Mouse (Mus musculus): ENCODE measurements around the gene Cmklr1. TPM values are rescaled to one million over a fixed set of nuclear protein-coding genes. Genes with fewer than 3 reads are reported as not detected.

Cmklr1 gene
- total RNA-seq (2015) (1.9 and 2.1 TPM in 2 replicates), total RNA-seq (2017) (0.41 and 2.2 TPM in 2 replicates)

DNA sequence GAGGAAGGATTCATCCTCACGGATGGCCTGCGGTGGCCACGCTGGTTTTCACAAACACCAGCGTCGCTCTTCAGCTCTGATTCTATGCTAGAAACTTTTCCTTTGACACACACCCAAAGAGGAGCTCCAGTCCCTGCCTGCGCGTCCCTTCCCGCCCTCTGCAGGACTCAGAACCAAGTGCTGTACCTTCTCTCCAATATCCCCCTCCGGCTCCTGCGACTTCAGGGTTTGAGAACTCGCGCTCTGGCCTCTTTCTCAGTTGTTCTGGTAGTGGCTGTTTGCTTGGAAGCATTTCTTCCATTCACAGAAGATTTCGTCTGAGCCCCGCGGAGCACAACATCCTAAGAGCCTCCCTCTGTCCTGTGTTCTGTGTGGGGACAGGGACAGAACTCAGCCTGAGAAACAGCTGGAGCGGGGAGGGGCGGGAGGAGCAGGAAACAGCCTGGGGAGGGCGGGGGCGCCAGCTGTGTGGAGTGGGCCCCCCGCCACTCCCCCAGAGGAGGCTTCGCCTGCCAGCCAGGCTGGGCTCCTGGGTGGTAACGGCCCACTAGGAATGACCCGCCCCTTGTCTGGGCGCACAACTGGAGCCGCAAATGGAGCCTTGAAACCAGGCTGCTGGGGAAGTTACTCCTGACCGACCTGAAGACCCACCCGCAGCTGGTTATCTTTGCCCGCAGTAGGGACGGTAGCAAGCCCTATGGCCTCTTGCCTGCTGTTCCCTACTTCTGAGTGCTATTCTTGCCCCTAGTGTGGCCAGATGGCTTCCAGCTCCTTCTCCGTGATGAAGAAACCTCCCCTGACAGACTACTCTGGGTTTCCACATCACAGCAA lies at the start of gene Cmklr1:
Gene Cmklr1 (minus strand): TSS at position 392 of the 831 bp plus-strand sequence.
- ATAC-seq (ENCODE audit: poor library complexity, severe bottlenecking), result peak; percentile 38

GRCm38 (mm10) chr5:113694415-113694814 lies 44.2 kb upstream of the Cmklr1 start:
- no peak for ATAC-seq (ENCODE audit: poor library complexity, severe bottlenecking)

DNA sequence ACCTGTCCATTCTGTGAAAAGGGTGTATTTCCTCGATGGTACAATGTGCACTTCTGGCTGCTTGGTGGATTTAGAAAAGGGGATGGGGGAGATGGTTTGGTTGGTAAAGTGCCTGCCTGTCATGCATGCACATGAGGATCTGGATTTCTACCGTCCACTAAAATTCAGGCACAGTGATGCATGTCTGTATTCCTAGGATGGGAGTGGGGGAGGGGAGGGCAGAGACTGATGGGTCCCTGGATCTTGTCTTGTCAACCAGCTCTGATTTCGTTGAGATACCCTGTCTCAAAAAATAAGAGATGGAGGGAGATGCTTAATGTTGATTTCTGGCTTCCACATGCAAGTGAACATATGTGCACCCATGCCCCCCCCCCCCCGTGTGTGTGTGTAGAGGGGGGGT lies 43.8 kb upstream of the Cmklr1 start:
- ATAC-seq (ENCODE audit: poor library complexity, severe bottlenecking), result no peak

DNA sequence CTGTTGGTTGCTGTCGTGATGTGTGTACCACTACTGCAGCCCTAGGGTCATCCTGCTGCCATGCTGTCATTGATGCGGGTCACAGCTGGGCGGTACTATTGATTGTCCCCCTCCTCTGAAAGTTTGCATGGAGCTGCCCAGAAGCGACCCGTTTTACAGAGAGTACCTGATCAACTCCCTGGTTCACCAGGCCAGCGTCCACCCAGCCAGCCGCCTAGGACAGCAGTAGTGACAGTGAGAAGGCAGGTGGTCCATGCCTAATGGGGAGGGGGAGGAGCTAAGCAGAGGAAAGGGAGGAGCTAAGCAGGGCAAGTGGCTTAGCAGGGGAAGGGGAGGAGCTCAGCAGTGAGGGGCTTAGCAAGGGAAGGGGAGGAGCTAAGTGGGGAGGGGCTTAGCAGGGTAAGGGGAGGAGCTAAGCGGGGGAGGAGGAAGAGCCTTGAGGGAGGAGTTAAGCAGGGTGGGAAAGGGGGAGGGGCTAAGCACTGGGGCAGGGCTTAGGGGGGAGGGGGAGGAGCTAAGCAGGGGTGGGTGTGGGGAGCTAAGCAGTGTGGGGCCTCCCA lies 43.0 kb upstream of the Cmklr1 start:
- no peak for ATAC-seq (ENCODE audit: poor library complexity, severe bottlenecking)

DNA sequence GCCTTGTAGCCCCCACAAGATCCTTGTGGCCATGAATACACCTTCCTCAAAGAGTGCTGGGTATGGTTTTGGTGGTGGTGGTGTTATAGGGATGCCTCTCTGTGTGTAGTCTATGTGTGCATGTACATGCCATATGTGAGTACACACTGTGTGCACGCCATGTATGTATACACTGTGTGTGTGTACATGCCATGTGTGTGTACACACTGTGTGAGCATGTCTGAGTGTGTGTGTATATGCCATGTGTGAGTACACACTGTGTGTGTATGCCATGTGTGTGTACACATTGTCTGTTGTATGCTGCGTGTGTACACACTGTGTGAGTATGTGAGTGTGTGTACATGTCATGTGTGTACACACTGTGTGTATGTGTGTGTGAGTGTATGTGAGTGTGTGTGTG lies 40.6 kb upstream of the Cmklr1 start:
- ATAC-seq (ENCODE audit: poor library complexity, severe bottlenecking), result no peak

DNA sequence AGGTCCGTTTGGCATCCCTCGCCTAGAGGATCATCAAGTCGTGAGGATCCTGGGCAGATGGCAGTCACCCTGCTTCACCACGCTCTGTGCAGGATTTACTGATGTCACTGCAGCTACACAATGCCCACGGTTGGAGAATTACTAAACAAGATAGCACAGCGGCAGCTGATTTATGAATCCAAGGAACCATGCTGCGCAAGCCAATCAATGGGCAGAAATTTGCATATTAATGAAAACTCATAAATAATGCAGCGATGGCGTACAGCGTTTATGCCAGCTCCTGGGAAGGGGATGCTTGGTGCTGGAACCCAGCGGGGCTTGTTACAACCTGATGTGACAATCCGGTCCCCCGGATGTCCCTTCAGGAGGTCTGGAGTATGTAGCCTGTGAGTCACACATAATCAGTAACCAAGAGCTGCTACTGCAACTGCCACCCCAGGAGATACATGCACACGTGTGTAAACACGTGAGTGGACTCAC lies 39.9 kb upstream of the Cmklr1 start:
- ATAC-seq (ENCODE audit: poor library complexity, severe bottlenecking), result no peak

DNA sequence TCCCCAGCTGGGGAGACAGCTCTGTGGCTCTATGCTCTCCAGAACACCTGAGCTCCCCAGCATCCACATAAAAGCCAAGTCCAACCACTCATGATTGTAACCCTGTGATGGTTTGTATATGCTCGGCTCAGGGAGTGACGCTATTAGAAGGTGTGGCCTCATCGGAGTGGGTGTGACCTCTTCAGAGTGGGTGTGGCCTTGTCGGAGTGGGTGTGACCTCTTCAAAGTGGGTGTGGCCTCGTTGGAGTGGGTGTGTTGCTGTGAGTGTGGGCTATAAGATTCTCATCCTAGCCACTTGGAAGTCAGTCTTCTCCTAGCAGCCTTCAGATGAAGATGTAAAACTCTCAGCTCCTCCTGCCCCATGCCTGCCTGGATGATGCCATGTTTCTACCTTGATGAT lies 37.3 kb upstream of the Cmklr1 start:
- ATAC-seq (ENCODE audit: poor library complexity, severe bottlenecking), result no peak

DNA sequence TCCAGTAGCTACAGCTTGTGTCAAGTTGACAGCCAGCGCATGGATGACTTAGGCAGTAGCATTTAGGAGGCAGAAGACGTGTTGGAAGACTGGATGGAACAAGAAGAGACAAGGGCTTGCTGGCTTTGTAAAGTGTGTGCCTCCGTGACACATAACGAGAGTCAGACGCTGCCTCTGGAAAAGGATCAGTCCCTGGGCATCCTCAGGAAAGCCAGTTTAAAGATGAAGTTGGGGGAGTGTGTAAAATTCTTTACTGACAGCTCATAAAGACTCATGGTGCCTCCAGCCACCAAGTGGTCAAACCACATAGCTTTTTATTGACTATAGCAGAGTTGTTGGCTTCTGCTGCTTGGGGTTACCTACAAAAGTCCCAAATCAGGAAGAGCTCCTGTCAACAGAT lies 35.2 kb upstream of the Cmklr1 start:
- no peak for ATAC-seq (ENCODE audit: poor library complexity, severe bottlenecking)

GRCm38 (mm10) chr5:113683246-113683645 lies 33.0 kb upstream of the Cmklr1 start:
- no peak for ATAC-seq (ENCODE audit: poor library complexity, severe bottlenecking)

GRCm38 (mm10) chr5:113682472-113682871 lies 32.2 kb upstream of the Cmklr1 start:
- ATAC-seq (ENCODE audit: poor library complexity, severe bottlenecking), result no peak

DNA sequence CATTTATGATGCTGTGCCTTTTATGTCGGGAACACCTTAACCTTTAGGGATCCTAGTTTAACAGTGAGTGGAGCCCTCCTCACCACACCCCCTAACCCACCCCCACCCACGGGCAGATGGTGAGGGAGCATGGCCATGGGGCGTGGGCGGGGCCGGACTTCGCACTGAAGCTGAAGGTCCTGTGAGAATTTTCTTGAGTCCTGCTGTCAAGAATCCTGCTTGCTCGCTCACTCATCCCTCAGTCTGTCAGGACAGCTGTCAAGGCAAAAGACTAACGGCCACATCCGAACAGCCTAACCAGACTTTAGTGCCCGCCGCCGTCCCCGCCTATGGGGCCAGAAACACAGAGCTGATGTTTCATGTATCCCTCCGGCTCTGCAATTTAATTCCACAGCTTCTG lies 31.0 kb upstream of the Cmklr1 start:
- ATAC-seq (ENCODE audit: poor library complexity, severe bottlenecking), result no peak

- ATAC-seq (ENCODE audit: poor library complexity, severe bottlenecking), result no peak
Measured at GRCm38 (mm10) chr5:113679509-113679908, 29.3 kb upstream of the Cmklr1 start.

GRCm38 (mm10) chr5:113678743-113679452 lies 28.7 kb upstream of the Cmklr1 start:
- ATAC-seq (ENCODE audit: poor library complexity, severe bottlenecking), result no peak

DNA sequence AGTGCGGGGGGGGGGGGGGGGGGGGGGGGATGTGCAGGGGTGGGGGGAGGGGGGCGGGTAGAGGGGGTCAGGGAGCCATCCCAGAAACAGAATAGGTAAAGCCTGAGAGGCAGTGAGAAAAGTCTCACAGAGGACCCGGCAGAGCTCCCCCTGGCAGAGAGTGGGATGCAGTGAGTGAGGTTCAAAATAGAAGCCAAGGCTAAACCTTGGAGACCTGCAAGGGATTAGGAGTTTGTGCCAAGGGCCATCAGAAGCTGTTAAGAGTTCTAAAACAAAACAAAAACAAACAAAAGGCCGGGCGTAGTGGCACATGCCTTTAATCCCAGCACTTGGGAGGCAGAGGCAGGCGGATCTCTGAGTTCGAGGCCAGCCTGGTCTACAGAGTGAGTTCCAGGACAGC lies 27.3 kb upstream of the Cmklr1 start:
- ATAC-seq (ENCODE audit: poor library complexity, severe bottlenecking), result no peak

- ATAC-seq (ENCODE audit: poor library complexity, severe bottlenecking), result no peak
Measured at GRCm38 (mm10) chr5:113674851-113675250, 24.6 kb upstream of the Cmklr1 start.

- ATAC-seq (ENCODE audit: poor library complexity, severe bottlenecking), result peak; percentile 96
Measured at GRCm38 (mm10) chr5:113672456-113672855, 22.2 kb upstream of the Cmklr1 start.

DNA sequence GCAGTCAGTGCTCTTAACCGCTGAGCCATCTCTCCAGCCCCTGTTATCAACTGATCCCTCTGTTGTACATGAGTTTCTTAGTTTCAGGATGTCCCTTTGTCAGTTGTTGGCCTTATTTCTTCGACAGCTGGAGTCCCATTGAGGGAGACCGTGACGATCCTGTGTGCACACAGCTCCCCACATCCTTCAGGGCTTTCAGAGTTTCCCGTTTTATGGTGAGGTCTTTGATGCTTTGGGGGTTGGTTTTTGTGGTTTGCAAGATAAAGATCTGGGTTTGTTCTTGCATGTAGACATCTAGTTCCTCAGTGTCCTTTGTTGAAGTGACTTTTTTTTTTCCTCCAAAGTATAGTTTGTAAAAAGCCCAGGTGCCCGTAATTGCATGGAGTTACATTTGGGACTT lies 20.4 kb upstream of the Cmklr1 start:
- ATAC-seq (ENCODE audit: poor library complexity, severe bottlenecking), result peak; percentile 71

DNA sequence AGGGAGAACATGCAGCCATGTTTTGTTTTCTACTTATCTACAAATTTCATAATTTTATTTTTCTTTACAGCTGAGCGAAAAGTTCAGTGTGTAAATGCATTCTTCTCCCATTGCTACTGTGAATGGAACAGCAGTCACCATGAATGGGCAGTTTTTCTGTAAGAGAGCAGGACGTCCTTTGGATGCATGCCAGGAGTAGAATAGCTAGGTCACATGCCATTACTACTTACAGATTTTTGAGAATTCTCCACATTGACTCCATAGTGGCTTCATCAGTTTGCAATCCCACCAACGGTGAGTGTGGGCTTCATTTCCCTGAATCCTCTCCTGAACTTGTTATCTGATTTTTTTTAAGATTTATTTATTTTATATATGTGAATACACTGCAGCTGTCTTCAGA lies 19.9 kb upstream of the Cmklr1 start:
- ATAC-seq (ENCODE audit: poor library complexity, severe bottlenecking), result no peak

- peak; percentile 74 for ATAC-seq (ENCODE audit: poor library complexity, severe bottlenecking)
Measured at GRCm38 (mm10) chr5:113664629-113665195, 14.5 kb upstream of the Cmklr1 start.

DNA sequence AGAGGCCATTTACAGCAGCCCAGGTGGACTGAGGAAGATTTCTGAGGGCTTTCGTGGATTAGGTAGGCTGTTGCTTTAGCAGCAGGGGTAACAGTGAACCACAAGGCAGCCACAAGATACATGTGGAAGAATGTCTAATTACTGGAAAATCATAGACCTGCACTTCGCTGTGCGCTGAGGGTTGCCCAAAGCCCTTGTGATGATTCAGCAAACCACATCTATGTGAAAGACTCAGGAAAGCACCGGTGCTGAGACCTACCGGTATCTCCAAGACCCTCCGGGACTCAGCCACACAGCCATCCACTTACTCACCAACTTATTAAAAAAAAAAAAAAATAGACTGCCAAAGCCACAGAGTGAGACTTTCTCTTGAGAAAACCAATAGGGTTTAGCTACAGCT lies 13.9 kb upstream of the Cmklr1 start:
- no peak for ATAC-seq (ENCODE audit: poor library complexity, severe bottlenecking)

DNA sequence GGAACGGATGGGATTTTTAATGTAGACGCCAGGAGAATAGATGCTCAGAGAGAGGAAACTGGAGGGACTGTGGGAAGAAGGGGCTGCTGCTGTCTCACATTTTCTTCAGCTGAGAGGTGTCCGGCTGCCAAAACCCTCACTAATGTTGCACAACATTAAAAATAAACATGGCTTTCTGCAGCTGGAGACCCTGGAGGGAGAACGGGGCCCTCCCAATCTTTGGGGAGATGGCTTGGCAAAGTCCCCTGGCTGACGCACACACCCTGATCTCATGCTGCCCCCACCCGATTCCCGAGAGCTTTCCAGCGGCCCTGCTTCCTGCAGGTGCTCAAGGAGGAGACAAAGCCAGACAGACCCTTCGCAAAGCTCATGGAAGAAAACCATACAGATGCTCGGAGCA lies 10.6 kb upstream of the Cmklr1 start:
- ATAC-seq (ENCODE audit: poor library complexity, severe bottlenecking), result no peak
